Mouse (Mus musculus): ENCODE measurements around the gene Lpin2.

Lpin2 gene

GRCm38 (mm10) chr17:71177336-71177735, 5.0 kb upstream of the Lpin2 start:
- DNase-seq: no peak

- no peak for DNase-seq
Measured at GRCm38 (mm10) chr17:71177949-71178348, 4.4 kb upstream of the Lpin2 start.

- no peak for DNase-seq
Measured at GRCm38 (mm10) chr17:71178530-71179181, 3.7 kb upstream of the Lpin2 start.

- DNase-seq: no peak
Measured at GRCm38 (mm10) chr17:71179551-71180309, 2.6 kb upstream of the Lpin2 start.

- DNase-seq: no peak
Measured at GRCm38 (mm10) chr17:71180601-71181000, 1.8 kb upstream of the Lpin2 start.

GRCm38 (mm10) chr17:71182871-71183656, 704 bp downstream of the Lpin2 start:
- DNase-seq: peak; percentile 94 to 97

- peak in 1 of 2 experiments; percentile 55 for DNase-seq
Measured at GRCm38 (mm10) chr17:71183657-71184261, 1.4 kb downstream of the Lpin2 start.

GRCm38 (mm10) chr17:71184356-71185111, 2.2 kb downstream of the Lpin2 start:
- peak; percentile 70 to 71 for DNase-seq

GRCm38 (mm10) chr17:71185368-71185767, 3.0 kb downstream of the Lpin2 start:
- DNase-seq: no peak

- DNase-seq: no peak
Measured at GRCm38 (mm10) chr17:71190589-71190988, 8.2 kb downstream of the Lpin2 start.

GRCm38 (mm10) chr17:71191063-71191462, 8.7 kb downstream of the Lpin2 start:
- no peak for DNase-seq

GRCm38 (mm10) chr17:71191651-71192419, 9.5 kb downstream of the Lpin2 start:
- DNase-seq: no peak

GRCm38 (mm10) chr17:71193019-71193418, 10.7 kb downstream of the Lpin2 start:
- no peak for DNase-seq

GRCm38 (mm10) chr17:71193485-71193884, 11.1 kb downstream of the Lpin2 start:
- DNase-seq: no peak

GRCm38 (mm10) chr17:71194906-71195632, 12.7 kb downstream of the Lpin2 start:
- no peak for DNase-seq

- DNase-seq: peak; percentile 52 to 73
Measured at GRCm38 (mm10) chr17:71195633-71196391, 13.5 kb downstream of the Lpin2 start.

- DNase-seq: no peak
Measured at GRCm38 (mm10) chr17:71196415-71196814, 14.1 kb downstream of the Lpin2 start.

GRCm38 (mm10) chr17:71199346-71199745, 17.0 kb downstream of the Lpin2 start:
- DNase-seq: no peak

- peak; percentile 65 to 88 for DNase-seq
Measured at GRCm38 (mm10) chr17:71202136-71202535, 19.8 kb downstream of the Lpin2 start.
